Mouse (Mus musculus) lung, postnatal 0 days (tissue): ENCODE results near the gene Celf1.

Experiments
- CTCF ChIP-seq: IDR thresholded peaks from 2 replicates; pipeline ENCODE4 v1.5.1; 2016; ENCODE audit warnings: antibody characterized with exemption, mild to moderate bottlenecking
- EP300 ChIP-seq: IDR thresholded peaks from 2 replicates; pipeline ENCODE4 v1.6.1; 2016; ENCODE audit warnings: antibody characterized with exemption, mild to moderate bottlenecking, control low read depth

- TF ChIP-seq CTCF = no peak
- TF ChIP-seq EP300 = no peak
Measured at GRCm38 (mm10) chr2:90977291-90977690, 37.1 kb downstream of the Celf1 start.
